Mouse (Mus musculus) stomach, embryonic 14.5 days (tissue): ENCODE results near the gene Artn. TPM values are rescaled to one million over a fixed set of nuclear protein-coding genes. Genes with fewer than 3 reads are reported as not detected.
A peak's percentile ranks its signal among the peaks of the same experiment; 100 is the strongest.

Experiments used
- ATAC-seq: fragments of 200-750 bp; cut with Nextera tagmentation; 2 replicates; pipeline ENCODE4 v1.8.0; 2017; ENCODE audit warnings: low read depth, moderate TSS enrichment; ENCODE audit not compliant: insufficient number of reproducible peaks, insufficient read depth, low FRiP score
- H3K27ac ChIP-seq: fragments of 300-500 bp; sonication (generic); 2 replicates; pipeline ENCODE4 v1.5.1; 2014; ENCODE audit warnings: mild to moderate bottlenecking, low read length, moderate library complexity, mixed read lengths
- H3K27me3 ChIP-seq: fragments of 300-500 bp; sonication (generic); 2 replicates; pipeline ENCODE4 v1.6.1; 2014; ENCODE audit warnings: low read length, control low read depth, mixed read lengths; ENCODE audit not compliant: control insufficient read depth, insufficient read depth
- H3K36me3 ChIP-seq: fragments of 300-500 bp; sonication (generic); 2 replicates; pipeline ENCODE4 v1.6.1; 2014; ENCODE audit warnings: mild to moderate bottlenecking, control low read depth, low read length, moderate library complexity, mixed read lengths; ENCODE audit not compliant: control insufficient read depth, insufficient read depth
- H3K4me1 ChIP-seq: fragments of 300-500 bp; sonication (generic); 2 replicates; pipeline ENCODE4 v1.6.1; 2014; ENCODE audit warnings: low read length, control low read depth, mixed read lengths; ENCODE audit not compliant: control insufficient read depth, insufficient read depth
- H3K4me2 ChIP-seq: fragments of 300-500 bp; sonication (generic); replicated peaks from 2 replicates; pipeline ENCODE4 v1.6.1; 2014; ENCODE audit warnings: low read depth, low read length, control low read depth
- H3K4me3 ChIP-seq: fragments of 300-500 bp; sonication (generic); 2 replicates; pipeline ENCODE4 v1.5.1; 2014; ENCODE audit warnings: low read depth, low read length, control low read depth
- H3K9ac ChIP-seq: fragments of 300-500 bp; sonication (generic); replicated peaks from 2 replicates; pipeline ENCODE4 v1.6.1; 2014; ENCODE audit warnings: low read depth, mild to moderate bottlenecking, control low read depth, low read length, moderate library complexity, mixed read lengths
- H3K9me3 ChIP-seq: fragments of 300-500 bp; sonication (generic); 2 replicates; pipeline ENCODE4 v1.6.1; 2016; ENCODE audit warnings: low read depth, low read length, control low read depth; ENCODE audit not compliant: control insufficient read depth
- WGBS: fragments of 180-500 bp; shearing (Covaris S2); extraction: QIAGEN DNeasy Blood & Tissue Kit; methylation state at CpG from one replicate; pipeline ENCODE4 v1.1.7; 2014; 5-methylcytosine and 5-hydroxymethylcytosine counted together
- polyA plus RNA-seq: library from polyadenylated mRNA; unstranded; fragments of >200 nt; fragmentation: Nextera tagmentation; extraction: Ambion mirVana; gene quantifications from 2 replicates; pipeline ENCODE4 v1.2.1, GENCODE M21; 2014

Gene Artn
- polyA plus RNA-seq, 1 experiment from 2014 or later, result 5.8 TPM

DNA sequence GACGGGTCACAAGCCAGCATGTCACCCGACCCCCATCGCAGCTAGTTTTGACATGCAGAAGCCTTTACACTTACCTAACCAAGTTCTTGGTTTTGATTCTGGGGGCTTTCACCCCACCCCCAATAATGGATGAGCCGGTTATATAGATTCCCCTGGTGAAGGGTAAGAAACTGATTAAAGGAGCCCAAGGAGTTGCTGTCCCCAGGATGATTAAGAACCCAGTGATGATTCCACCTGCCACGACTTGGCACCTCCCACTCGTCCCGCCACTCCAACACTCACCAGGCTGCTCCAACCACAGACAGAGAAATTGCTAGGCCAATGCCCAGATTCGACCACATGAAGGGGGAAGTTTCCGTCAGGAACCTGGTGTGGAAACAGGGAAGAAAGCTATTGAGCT, 43.6 kb downstream of the Artn start:
- H3K4me1 ChIP-seq, result peaks cover 18% of the 10 kb centered on the region
- H3K27ac ChIP-seq, result no peak overlapping the region
- H3K9ac ChIP-seq, result no peak overlapping the region
- H3K4me3 ChIP-seq, result peak overlapping the region; percentile 94; the same call in 1 of the 2 replicates
- no peaks in the 10 kb centered on the region for H3K9me3 ChIP-seq
- peaks cover 13% of the 10 kb centered on the region; the same call in 1 of the 2 replicates for H3K36me3 ChIP-seq
- 79% methylated on average over 9 of the region's 9 CpGs for whole genome bisulfite sequencing
- H3K4me2 ChIP-seq, result peak overlapping the region; percentile 67; the same call in 1 of the 2 replicates
- no peaks in the 10 kb centered on the region for H3K27me3 ChIP-seq
- ATAC-seq, result no peak

DNA sequence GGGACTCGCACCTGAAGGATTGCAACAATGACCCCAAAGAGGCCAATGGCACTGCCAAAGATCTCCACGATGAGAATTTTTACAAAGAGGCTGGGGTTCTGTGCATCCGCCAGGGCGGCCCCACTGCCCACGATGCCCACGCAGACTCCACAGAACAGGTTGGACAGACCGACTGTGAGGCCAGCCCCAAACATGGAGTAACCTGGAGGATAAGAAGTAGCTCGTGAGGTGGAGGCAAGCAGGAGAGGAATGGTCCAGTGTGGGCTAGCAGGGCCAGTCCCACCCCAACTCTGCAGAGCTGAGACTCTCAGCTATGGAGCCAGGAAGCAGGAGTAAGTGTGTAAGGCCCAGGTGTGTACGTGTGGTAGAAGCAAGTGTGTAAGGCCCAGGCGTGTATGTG, 44.5 kb downstream of the Artn start:
- WGBS, result 89% methylated on average over 10 of the region's 10 CpGs
- Histone ChIP-seq H3K27me3 (no peaks in the 10 kb centered on the region), H3K27ac (no peak overlapping the region), H3K4me2 (no peak overlapping the region), H3K36me3 (peaks cover 19% of the 10 kb centered on the region), H3K4me3 (no peak overlapping the region), H3K4me1 (peaks cover 15% of the 10 kb centered on the region), H3K9me3 (no peaks in the 10 kb centered on the region), H3K9ac (no peak overlapping the region)
- no peak for ATAC-seq

DNA sequence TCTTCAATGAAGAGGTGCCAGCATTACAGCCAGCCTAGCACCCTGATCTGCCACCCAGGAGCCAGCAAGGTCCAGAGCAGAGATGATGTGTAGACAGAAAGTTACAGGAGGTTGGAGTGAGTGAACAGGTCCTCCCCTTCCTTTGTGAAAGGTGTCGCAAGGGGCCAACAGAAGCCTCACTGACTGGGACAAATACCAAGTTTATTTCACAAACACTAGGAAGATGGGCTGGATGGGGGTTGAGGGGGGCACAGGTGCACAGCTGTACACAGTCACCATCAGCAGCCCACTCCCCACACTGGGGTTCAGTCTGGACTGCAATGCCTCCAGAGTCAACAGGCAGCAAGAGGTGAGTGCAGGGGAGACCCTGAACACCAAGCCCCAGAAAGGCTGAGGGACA, 45.4 kb downstream of the Artn start:
- H3K4me2 ChIP-seq, result peak overlapping the region; percentile 76
- H3K27me3 ChIP-seq, result no peaks in the 10 kb centered on the region
- peaks cover 22% of the 10 kb centered on the region for H3K36me3 ChIP-seq
- no peak overlapping the region for H3K9ac ChIP-seq
- no peak overlapping the region for H3K27ac ChIP-seq
- peak overlapping the region; percentile 79; the same call in 1 of the 2 replicates for H3K4me3 ChIP-seq
- peaks cover 15% of the 10 kb centered on the region for H3K4me1 ChIP-seq
- H3K9me3 ChIP-seq, result no peaks in the 10 kb centered on the region
- WGBS, result 95% methylated on average over 1 of the region's 1 CpGs
- ATAC-seq, result no peak

DNA sequence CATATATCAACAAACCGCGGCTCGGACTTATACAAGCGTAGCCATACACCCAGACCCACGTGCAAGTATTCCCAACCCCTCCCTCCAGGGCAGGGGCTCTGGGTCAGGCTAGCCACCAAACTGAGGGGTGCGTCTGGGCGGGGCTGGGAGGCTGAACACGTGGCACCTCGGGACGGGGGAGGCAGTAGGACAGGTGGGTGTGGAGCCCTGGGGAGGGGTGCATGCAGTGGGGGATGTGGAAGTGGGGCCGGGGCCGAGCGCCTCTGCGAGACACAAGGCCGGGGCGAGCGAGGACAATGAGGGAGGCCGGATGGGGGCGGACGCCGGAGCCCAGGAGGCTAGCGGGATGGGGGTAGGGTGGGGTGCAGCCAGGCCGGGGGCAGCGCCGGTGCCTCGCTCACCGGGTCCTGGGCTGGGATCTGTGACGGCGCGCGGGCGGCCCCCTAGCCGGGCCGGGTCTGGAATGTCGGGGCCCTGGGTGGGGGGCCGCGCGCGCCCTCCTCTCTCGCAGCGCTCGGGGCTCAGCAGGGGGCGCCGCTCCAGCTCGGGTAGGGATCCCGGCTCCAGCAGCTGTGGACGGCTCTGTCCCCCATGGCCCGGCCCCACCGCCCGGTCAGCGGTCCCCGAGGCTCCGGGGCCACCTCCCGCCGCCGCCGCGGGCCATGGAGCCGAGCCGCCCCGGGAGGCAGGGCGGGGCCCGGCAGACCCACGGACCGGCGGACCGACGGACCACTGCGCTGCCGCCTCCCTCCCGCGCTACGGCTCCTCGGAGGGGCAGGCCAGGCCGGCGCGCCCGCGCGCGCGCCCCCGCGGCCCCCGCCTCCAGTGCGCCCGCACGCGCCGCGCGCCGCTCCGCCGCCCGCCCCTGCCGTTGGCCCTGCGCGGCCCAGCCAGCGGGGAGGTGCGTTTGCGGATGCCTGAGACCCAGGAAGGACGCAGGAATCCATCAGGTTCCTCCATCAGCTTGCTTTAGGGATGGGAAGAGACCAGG, 46.6 kb downstream of the Artn start, which contains the start of gene B4galt2:
TSS of gene B4galt2 (minus strand) at position 787 of the 991 bp plus-strand sequence.
- under 1% methylated on average over 57 of the region's 103 CpGs for WGBS

DNA sequence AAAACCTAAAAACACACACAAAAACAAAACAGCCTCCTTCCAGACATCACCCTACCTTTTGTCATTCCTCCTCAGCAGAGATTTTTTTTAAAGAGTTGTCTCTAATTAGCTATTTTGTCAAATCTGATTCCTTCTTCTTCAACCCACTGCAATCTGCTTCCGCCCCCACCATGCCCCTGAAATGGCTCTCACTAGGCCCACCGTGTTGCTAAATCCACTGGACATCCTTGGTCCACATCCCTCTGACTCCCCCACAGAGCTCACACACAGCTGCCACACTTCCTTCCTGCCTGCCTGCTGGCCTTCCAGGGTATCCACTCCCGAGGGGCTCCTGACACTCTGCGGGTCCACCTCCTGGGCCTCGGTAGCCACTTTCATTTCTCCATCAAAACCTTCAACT, 50.9 kb downstream of the Artn start:
- no peak overlapping the region for H3K4me3 ChIP-seq
- ATAC-seq, result no peak
- no peaks in the 10 kb centered on the region for H3K27me3 ChIP-seq
- H3K9me3 ChIP-seq, result no peaks in the 10 kb centered on the region
- peaks cover 33% of the 10 kb centered on the region for H3K36me3 ChIP-seq
- H3K27ac ChIP-seq, result no peak overlapping the region
- 79% methylated on average over 5 of the region's 5 CpGs for WGBS
- no peak overlapping the region for H3K9ac ChIP-seq
- H3K4me2 ChIP-seq, result no peak overlapping the region
- H3K4me1 ChIP-seq, result peaks cover 6% of the 10 kb centered on the region

More for the DNA sequence above, 46.6 kb downstream of the Artn start, which contains the start of gene B4galt2:
- peak within 1 kb of the TSS; percentile 79 for H3K9ac ChIP-seq
- H3K4me3 ChIP-seq, result peak within 1 kb of the TSS; percentile 79
- peak; percentile 24 for ATAC-seq
- H3K4me1 ChIP-seq, result peaks cover 15% of the 10 kb centered on the region
- H3K4me2 ChIP-seq, result peak within 1 kb of the TSS; percentile 76
- H3K27me3 ChIP-seq, result no peaks in the 10 kb centered on the region
- no peaks in the 10 kb centered on the region for H3K9me3 ChIP-seq
- H3K27ac ChIP-seq, result peak within 1 kb of the TSS; percentile 69; the same call in 1 of the 2 replicates
- peaks cover 22% of the 10 kb centered on the region for H3K36me3 ChIP-seq

DNA sequence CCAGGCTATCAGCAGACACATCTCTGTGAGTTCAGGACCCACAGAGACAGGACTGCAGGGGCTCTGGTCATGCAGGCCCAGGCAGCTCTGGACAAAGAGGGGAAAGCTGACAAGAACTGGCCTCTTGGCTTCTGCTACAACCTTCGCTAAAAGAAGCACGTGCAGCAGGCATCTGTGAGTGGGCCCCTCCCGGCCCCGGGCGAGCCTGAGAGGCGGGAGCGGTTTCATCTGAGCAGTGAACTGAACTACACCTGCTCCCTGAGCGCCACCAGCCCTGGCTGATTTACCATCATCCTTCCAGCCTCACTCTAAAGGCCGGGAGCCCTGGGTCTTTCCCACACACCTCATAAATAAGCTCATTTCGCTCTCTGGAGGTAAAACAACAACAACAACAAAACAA, 51.3 kb downstream of the Artn start:
- 62% methylated on average over 10 of the region's 10 CpGs for WGBS
- H3K36me3 ChIP-seq, result peaks cover 33% of the 10 kb centered on the region
- ATAC-seq, result no peak

More for the DNA sequence above, 51.3 kb downstream of the Artn start:
- H3K4me3 ChIP-seq, result no peak overlapping the region
- no peaks in the 10 kb centered on the region for H3K9me3 ChIP-seq
- H3K27ac ChIP-seq, result no peak overlapping the region
- H3K9ac ChIP-seq, result no peak overlapping the region
- no peaks in the 10 kb centered on the region for H3K27me3 ChIP-seq
- H3K4me2 ChIP-seq, result no peak overlapping the region
- H3K4me1 ChIP-seq, result peaks cover 4% of the 10 kb centered on the region; the same call in 1 of the 2 replicates

Other genes starting within 250 kb of the Artn start
- gene Dmap1, start 247.5 kb downstream of the Artn start, polyA plus RNA-seq, result 67.9 TPM in 2 replicates
- gene Gm12845, start 205.4 kb downstream of the Artn start, polyA plus RNA-seq, result not detected in 2 replicates
- gene Klf17, start 164.1 kb downstream of the Artn start, polyA plus RNA-seq, result 0.14 TPM in 1 of 2 replicates, not detected in the other
- 11.0 and 11.6 TPM in 2 replicates for gene Slc6a9, start 95.3 kb downstream of the Artn start, polyA plus RNA-seq
- 2.0 and 2.4 TPM in 2 replicates for gene Ccdc24, start 57.2 kb downstream of the Artn start, polyA plus RNA-seq
- 30.3 and 32.1 TPM in 2 replicates for gene B4galt2, start 46.3 kb downstream of the Artn start, polyA plus RNA-seq
- gene Atp6v0b, start 42.4 kb downstream of the Artn start, polyA plus RNA-seq, result 186 and 200 TPM in 2 replicates
- gene Dph2, start 37.7 kb downstream of the Artn start, polyA plus RNA-seq, result 19.2 and 19.9 TPM in 2 replicates
- 37.3 and 39.8 TPM in 2 replicates for gene Ipo13, start 14.8 kb downstream of the Artn start, polyA plus RNA-seq
- 5.0 and 6.1 TPM in 2 replicates for gene St3gal3, start 205.2 kb upstream of the Artn start, polyA plus RNA-seq